Mouse (Mus musculus): ENCODE data around the gene Rbfox2.
"Not testable (repeated sequence)": the region's sequence is repeated elsewhere in the genome, so short reads cannot be mapped to it uniquely, and the experiment has no call there.

Gene Rbfox2

DNA sequence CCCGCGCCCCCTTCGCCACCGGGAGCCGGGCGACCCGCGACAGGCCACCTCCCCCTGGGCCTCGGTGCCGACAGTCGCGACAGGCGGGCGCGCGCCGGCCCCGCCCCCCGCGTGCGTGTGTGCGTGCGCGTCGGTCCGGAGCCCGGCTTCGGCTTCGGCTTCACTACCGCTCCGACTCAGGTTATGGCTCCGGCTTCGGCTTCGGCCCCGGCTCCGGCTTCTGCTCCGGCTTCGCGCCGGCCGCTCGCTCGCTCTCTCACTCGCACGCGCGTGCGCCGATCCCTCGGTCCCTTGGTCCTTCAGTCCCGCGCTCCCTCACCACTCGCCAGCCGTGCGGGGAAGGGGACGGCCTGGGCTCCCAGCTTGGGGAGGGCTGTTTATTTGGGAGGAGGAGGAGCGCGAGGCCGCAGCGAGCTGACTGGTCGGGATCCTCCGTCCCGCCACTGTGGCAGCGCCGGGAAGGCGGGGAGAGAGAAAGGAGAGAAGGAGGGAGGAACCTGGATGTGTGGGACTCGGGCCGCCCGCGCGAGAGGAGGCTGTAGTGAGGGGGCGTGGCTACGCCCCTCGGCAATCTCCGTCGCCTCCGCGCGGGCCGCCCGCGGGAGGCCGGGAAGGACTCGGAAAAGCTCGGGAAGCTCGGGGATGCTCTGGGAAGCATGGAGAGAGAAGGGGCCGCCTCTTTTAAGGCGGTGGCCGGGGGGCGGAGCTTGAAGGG lies at the start of gene Rbfox2:
Gene Rbfox2, minus strand, starts transcription at position 458 of the 715 bp plus-strand sequence.
- DNase-seq (ENCODE audit: low spot score) = peak; percentile 90

DNA sequence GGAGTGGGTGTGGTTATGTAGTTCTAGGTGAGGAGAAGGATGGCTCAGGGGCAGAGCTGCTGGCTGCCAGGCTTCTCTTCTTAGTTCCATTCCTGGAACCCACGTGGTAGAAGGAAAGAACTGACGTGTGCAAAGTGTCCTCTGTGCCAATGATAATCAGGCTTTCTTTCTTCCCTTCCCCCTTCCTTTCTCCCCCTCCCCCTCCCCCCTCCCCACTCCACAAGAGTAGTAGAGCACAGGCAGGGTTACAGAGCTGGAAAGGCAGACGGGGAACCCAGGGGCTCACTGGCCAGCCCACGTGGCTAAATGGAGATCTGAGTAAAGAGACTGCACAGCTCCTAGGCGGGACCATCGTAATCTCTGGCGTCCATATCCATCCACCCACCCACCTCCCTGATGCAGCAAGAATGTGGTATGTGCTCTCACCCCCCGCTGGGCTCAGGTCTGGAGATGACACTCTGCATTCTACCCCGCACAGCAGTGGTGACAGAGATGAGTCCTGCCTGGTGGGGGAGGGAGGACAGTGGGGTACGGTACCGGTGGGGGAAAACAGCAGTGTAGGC lies 49.5 kb upstream of the Rbfox2 start:
- no peak for DNase-seq (ENCODE audit: low spot score)

DNA sequence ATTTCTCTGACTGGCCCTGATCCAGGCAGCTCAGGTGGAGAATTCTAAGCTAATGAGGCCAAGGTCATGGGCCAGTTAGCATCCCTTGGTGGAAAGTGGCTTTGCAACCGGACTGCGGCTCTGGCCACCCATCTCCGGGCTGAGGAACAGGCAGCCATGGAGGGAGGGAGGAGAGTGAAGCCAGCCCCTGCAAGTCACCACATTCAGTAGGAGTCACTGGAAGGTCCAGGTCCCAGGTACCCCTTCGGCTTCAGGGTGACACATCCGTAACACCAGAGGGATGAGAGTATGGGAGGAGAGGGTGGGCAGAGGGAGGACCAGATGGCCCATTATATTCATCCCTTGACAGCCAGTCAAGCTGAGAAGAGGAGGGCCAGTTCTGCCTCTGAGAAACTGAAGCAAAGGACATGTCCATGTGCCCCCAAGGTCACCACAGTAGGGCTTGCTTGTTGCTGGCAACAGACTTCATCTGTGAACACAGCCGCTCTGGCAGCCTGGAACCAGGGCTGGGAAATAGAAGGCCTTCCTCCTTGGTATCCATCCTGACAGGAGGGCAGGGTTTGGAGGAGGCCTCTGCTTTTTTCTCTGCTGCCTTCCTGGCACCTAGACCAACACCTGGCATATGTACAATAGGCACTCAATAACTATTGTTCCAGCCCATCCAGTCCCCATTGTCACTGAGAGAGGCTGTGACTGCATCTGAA lies 48.2 kb upstream of the Rbfox2 start:
- no peak for DNase-seq (ENCODE audit: low spot score)

DNA sequence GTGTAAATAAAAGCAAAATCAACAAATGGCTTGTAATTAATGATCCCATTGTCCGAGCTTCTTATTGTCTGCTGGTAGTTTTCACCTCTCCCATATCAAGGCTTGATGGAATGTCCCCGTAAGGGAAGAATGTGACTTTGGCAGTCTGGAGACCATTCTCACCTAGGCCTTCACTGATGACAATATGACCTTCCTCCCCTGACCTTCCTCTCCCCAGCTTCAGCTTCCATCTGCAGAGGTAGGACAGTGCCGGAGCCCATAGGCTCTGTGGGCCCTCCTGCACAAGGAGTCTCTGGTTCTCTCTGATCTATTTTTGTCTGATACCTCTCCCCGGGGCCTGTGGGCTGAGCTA lies 47.7 kb upstream of the Rbfox2 start:
- no peak for DNase-seq (ENCODE audit: low spot score)

DNA sequence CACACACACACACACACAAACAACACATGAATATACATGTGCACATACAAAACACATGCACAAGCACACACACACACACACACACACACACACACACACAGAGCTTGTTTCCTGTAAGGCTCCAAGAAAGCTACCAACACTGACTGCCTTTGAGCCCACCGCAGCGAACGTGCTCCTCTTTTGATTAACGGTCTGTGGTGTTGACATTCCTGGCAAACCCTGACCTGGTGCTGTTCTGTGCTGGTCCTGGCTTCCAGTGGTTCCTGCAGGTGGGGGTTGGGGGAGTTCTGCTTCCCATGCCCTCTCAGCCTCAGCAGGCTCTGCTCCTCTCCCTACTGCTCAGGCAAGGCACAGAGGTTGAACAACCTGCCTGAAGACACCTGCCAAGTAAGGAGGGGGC lies 47.0 kb upstream of the Rbfox2 start:
- DNase-seq (ENCODE audit: low spot score) = no peak

DNA sequence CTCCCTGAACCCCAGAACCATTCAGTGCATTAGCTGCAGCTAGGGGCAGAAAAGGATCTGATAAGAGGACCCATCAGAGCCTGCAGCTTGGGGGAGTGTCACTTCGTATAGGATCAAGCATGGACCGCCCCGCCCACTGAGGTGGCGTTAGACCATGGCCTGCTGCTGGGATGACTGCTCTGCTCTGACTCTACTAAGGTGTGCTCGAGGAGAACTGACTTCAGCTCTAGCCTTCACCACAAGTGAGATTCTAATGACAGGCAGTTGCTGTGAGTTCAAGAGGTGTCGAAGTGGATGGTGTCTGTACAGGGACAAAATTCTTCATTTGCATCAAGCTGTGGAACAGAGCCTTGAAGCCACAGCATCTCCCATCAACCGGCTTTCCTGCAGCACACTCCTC lies 46.1 kb upstream of the Rbfox2 start:
- DNase-seq (ENCODE audit: low spot score) = no peak

DNA sequence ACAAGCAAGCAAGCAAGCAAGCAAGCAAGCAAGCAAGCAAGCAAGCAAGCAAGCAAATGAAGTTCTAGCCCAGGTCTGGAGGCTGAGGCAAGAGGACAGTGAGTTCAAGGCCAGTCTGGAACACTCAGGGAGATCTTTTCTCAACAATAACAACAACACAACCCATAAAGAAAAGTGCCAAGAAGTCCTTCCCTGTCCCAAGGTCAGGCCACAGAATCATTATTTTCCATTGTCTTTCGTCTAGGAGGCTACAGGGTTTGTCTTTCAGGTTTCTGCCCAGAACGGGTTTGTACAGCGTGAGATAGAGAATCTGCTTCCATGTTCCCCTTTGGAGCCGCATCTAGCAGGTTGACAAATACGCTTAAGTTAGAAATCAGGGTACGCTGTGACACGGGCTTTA lies 43.3 kb upstream of the Rbfox2 start:
- no peak for DNase-seq (ENCODE audit: low spot score)

DNA sequence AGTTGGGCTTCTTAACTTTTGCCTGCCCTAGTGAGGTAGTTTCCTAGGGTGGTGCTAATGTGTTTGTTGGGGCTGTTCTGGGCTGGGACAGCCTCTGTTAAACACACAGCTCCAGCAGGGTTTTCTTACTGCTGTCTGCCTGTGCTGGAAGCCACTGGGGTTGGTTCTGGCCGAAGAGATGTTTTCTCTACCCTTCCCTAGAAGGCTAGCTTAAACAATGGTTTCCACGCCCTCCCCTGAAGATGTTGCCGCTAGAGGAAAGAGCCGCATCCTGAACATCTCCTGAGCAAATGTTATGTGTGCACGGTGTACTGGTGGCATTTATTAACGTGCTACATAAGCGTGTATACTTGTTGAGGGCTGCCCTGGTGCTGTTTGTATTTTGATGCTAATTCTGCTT lies 41.3 kb upstream of the Rbfox2 start:
- DNase-seq (ENCODE audit: low spot score) = no peak

DNA sequence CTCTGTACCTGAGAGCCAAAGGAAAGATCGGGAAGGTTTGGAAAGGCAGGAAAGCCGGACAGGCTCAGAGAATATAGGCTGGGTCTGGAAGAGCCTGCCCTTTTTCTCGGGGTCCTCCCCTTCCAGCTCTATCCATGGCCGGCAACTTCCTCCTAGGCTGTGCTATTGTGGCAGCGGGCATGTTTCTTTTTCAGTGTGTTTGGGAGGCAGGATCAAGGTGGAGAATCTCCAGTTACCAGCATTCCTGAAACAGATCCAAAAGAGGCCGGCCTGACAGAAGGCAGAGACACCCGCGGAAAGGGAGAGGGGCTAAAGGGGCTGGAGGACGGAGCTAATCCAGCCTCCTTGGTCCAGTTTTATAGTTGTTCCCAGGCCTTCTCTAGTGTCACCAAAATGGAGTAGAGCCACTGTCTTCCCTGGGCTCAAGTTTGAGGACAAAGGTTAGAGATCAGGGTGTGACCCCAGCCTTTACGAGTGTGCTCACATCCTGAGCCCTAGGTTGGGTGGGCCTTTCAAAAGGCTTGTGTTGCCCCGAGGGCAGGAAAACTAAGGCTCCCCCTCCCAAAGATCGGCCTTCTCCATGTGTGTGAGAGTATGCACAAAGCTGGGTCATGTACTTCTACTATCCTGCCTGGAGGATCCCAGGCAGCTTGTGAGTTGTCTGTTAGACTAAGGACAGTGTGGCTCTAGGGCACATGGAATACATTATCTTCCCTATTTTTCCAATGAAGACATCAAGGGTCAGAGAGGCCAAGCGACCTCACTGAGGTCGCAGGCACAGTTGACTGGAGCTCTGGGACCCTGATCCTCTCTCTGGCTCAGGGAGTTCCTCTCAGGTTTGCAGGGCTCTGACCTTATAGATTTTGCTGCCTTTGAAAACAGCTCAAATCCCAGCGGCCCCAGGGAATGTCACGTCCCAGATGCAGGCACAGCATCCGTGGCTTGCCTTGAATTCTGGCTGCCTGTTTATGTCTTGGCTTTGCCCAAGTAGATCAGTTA lies 37.6 kb upstream of the Rbfox2 start:
- DNase-seq (ENCODE audit: low spot score) = no peak

DNA sequence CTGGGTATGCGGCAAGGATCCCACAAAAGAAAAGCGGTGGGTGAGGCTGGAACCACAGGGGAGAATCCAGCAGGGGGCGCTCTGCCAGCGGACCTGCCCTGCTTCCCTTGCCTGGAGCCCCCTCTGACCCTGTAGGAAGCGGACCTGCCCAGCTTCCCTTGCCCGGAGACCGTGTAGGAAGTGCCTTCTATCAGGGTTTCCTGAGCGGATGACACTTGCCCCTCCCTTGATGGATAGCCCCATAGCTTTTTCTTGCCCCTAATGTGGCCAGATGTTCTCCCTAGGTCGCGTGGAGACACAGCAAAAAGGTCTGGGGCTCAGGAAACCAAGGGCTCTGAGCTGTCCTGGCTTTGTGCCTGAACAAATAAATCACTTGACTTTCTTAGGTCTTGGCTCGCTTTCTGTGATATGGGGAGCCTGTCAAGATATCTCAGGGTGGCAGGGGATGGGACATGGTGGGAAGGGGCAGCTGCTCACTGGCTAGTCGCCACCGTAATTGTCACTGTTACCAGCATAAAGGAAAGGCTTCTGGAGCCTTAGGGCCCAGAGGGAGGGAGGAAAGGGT lies 36.8 kb upstream of the Rbfox2 start:
- peak; percentile 76 for DNase-seq (ENCODE audit: low spot score)

DNA sequence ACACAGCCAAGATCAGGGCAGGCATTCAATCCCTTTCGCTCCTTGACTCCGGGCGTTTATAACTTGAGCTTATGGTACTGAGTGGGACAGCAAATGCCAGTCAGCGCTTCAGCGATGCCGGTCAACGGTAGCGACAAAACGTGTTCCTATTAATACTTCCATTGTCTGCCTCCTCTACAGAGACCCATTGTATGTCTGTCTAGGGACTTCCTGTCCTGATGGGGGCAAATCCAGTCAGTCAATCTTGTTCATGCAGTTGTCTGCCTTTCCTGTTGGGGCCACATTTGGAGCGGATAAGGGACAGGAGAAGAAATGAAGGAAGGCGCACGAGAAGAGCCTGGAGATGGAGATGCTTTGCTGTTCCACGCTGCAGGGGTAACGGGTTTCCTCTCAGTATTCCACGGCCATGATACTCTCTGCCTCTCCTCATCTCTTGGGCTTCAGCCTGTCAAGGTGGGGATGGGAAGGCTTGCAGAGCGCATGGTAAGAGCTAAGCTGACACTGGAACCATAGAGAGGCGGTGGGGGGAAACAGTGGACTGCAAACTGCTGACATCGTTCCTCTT lies 36.2 kb upstream of the Rbfox2 start:
- no peak for DNase-seq (ENCODE audit: low spot score)

DNA sequence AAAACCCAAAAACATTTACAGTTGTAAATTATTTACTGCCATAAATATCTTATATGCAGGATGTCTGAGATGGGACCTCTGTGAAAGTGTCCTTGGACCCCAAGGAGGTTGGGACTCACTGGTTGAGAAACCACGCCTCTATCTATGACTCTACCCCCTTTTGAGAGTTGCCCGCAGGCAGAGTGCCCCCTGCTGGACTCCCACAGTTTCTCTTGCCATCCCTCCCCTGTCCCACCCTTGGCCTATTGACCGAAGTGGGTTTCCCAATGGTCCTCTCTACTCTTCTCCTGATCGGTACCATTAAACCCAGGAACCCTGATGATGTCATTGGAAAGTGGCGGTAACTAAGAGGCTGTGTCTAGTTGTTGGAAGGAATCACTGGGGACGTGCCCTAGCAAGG lies 35.2 kb upstream of the Rbfox2 start:
- no peak for DNase-seq (ENCODE audit: low spot score)

DNA sequence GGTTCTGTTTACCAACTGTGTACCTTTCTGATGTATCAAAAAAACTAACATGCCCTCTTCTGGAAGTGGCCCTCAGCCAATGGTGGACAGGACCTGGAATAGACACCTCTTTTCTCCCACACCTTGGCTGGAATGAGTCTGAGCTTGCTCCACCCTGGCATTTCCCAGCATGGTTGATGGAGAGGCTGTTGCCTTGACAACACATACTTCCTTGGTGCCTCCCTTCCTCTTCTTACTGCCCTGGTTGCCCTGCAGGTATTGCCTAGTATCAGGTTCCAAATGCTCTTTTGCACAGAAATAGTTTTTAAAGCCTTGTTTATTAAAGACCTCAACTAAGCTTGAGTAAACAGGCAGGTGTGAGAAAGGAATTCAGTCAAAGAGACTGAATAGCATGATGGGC lies 33.8 kb upstream of the Rbfox2 start:
- DNase-seq (ENCODE audit: low spot score) = no peak

DNA sequence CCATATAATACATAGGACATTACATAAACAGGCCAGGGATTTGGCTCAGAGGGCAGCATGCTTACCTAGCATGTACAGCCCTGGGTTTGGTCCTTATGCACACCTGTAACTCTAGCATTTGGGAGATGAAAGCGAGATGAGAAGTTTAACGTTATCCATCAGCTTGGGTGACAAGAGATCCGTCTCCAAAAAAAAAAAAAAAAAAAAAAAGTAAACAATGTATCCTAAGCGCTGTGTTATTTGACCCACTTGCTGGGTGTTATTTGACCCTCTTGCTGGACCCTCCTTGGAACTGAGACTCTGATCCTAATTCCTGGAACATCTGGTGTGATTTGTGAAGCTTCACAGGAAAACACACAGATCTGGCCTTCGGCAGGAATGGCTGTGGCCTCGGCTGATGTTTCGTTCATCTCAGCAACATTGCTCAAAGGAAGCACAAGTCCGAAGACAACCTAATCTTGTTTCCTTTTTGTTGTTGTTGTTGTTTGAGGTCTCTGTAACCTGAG lies 32.2 kb upstream of the Rbfox2 start:
- no peak for DNase-seq (ENCODE audit: low spot score)

DNA sequence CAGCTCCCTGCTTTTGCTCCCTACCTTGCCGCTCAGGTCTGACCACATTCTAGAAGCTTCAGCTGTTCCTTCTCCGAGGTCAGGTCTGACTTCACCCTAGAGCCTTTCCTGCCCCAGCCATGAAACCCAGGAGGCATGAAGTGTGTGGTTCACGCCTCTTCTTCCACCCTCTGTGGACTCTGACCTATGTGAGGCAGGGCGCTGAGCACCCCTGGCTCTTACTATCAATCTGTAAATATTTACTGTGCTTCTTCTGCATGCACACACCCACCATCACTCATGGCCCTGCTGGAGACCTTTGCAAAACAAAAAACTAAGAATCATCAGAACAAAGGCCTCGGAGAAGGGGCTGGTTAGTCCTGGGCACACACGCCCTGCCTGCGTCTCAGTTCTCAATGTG lies 31.6 kb upstream of the Rbfox2 start:
- no peak for DNase-seq (ENCODE audit: low spot score)

DNA sequence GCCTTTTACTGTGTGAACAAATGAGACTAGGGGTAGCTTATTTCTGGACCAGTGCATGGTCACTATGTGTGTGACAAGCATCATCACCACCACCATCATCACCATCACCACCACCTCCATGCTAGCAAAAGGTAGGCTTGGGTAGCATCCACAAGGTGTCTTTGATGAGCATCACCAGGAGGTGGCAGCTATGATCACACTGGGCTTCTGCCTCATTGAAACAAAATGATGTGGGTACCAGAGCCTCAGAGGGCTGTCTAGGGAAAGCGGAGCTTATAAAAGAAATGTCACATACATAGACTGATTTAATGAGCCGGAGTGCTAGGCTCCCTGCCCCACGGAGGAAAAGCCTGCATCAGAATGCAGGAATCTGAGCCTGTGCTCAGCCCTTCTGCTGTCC lies 31.1 kb upstream of the Rbfox2 start:
- DNase-seq (ENCODE audit: low spot score) = no peak

DNA sequence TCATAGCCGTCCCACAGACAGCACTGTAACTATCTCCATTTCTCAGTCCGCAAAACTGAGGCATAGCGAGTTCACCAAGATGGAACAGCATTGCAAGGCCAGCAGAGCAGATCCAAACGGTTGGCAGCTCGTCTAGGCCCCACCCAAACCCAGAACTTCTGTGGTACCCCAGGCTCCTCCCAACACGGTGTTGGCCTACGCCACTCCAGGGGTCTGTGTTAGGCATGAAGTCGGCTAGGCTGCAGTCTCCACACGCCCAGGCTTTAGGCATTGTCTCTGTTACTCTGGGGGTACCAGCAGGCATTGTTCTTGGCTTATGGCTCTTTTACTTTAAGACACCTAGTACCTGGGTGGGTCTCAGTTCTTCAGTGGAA lies 30.2 kb upstream of the Rbfox2 start:
- DNase-seq (ENCODE audit: low spot score) = no peak

DNA sequence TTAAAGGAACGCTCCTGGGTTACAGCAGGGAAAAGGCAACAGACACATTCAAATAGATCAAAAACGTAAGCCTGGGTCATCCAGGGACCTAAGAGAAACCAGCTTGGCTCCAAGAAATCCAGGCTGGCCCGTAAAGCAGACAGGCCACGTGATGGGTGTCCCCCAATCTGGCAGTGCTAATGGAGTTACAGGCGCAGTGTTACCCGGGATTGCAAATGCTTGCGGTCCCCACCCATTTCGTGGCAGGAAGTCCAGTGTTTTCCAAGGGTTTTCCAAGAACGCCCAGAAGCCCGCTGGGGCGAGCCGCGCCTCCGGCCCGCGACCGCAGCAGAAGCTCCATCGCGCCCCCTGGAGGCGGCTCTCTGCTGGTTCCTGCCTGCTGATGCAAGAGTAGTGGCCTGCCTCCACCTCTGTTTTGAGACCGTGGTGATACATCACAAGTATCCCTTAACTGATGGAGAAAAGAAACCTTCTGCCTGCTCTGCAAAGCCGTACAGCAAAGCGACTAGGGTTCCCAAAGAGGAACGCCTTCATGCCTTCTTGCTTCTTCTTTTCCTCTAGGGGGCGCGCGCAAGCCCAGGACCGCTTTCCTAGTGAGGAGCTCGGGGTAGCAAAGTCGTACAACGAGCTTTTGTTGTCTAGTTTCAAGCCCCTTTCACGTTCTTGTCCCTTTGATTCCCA lies 29.6 kb upstream of the Rbfox2 start:
- DNase-seq (ENCODE audit: low spot score) = peak; percentile 93

DNA sequence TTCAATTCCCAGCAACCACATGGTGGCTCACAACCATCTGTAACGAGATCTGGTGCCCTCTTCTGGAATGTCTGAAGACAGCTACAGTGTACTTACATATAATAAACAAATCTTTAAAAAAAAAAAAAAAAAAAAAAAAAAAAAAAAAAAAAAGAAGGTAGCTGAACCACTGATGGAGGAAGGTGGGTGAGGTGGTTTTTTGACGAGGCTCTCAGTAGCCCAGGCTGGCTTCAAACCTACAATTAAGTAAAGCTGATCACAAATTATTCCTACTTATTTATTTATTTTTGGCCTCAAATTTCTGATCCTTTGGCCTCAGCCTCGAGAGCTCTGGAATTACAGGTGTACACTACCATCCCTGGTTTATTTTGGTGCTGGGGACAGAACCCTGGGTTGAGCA lies 28.4 kb upstream of the Rbfox2 start:
- not testable (repeated sequence) for DNase-seq (ENCODE audit: low spot score)

DNA sequence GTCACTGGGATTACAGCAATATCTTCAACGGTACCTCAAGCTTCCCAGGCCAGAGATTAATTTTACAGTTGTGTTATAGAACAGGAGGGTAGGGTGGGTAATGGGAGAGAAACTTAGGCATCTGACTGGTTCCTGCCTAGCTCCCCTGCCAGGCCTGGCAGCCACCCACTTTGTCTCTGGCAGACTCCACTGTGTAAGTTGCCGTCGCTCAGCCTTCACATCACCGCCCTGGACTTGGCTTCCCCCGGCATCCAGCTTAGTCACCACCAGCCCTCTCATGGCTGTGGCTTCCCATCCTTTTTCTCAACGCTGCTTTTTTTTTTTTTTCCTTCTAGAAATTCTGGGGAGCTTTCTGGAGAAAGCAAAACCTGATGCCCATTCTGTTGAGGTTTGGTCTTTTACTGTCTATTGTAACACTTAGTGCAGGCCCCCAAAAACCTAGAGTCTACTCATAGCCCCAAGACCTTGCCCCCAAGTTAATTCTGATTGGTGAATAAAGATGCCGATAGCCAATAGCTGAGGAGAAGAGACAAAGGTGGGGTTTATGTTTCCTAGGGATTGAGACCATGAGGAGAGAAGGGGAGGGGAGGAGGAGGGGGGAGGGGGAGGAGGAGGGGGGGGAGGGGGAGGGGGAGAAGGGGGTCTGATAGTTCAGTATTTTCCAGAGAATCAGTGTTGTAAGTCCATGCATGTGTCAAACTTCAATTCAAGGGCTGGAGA lies 25.6 kb upstream of the Rbfox2 start:
- DNase-seq (ENCODE audit: low spot score) = no peak
